Mouse (Mus musculus) T-helper 1 cell (primary cell): ENCODE results near the gene Bckdk.
"Not testable (repeated sequence)": the region's sequence is repeated elsewhere in the genome, so short reads cannot be mapped to it uniquely, and the experiment has no call there.

Experiments used
- in situ Hi-C: fragments of 300-600 bp; cut with MboI, MseI; formaldehyde crosslinking; loops from one replicate; pipeline ENCODE4 v1.15.1; 2025; ENCODE audit warnings: high pct_unique_total_duplicates

The Bckdk gene

GRCm38 (mm10) chr7:127895891-127896290 is 8.0 kb upstream of the Bckdk start:
- in situ Hi-C loops, result not testable (repeated sequence)

GRCm38 (mm10) chr7:127896384-127896783 is 7.5 kb upstream of the Bckdk start:
- in situ Hi-C loops, result no loop called here

GRCm38 (mm10) chr7:127897542-127897941 is 6.3 kb upstream of the Bckdk start:
- in situ Hi-C loops, result no loop called here

DNA sequence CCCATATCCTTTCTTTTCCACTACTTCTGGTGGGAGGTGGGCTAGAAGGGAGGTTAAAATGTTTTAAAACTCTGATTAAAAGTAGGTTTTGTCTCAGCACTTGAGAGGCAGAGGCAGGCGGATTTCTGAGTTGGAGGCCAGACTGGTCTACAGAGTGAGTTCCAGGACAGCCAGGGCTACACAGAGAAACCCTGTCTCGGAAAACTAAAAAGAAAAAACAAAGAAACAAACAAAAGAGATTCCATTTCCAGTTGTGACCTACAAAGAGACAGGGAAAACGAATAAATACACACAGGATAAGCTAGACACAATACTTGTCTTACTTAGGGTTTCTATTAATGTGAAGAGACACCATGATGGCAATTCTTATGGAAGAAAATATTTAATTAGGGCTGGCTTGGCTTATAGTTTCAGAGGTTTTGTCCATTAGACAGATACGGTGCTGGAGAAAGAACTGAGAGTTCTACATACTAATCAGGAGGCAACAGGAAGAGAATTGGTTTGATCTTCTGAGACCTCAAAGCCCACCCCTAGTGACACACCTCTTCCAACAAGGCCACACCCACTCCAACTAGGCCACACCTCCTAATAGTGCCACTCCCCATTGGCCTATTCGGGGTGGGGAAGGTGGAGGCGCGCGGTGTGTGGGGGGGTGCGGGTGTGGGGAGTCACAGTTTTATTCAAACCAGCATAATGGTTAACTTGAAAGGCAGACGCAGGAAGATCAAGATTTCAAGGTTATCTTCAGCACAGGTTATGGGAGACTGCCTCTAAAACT is 5.5 kb upstream of the Bckdk start:
- in situ Hi-C loops, result no loop called here

DNA sequence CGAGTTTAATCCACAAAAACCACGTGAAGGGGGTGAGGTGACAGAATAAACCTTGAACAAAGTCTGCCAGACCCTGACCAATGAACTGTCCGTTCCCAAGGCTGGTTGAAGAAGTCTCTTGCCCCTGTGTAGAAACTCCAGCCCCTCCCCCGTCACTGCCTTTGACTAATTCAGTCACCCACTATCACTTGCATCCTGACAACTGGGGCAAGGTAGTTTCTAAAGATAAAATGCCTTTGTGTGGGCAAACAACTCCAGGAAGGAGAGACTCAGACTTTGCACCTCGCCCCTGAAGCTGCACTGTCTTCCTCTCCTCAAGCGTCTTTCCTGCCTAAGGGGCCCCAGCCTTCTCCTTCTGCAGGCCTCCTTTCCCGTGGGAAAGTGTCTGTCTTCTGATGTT is 3.9 kb upstream of the Bckdk start:
- in situ Hi-C loops, result no loop called here

GRCm38 (mm10) chr7:127901772-127902171 is 2.1 kb upstream of the Bckdk start:
- in situ Hi-C loops, result no loop called here

- in situ Hi-C loops, result no loop called here
Measured at GRCm38 (mm10) chr7:127907939-127908338, 4.1 kb downstream of the Bckdk start.

DNA sequence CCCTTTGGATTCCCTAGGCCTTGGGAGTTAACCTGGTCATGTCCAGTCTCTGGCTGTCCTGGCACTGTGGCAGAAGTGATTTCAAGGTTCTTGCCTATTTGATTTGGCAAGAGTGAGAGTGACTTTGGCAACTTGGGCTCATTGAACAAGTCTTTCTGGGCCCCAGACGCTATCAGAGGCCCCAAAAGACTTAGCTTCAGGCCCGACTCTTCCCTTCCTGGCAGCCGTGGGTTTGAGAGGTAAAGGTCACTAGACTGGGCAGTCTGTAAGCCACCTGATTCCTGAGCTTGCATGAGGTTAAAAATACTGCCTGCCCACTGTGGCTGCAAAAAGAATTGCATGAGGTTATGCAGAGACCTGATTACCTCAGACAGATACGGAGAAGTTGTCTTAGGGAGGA is 4.8 kb downstream of the Bckdk start:
- in situ Hi-C loops, result no loop called here

DNA sequence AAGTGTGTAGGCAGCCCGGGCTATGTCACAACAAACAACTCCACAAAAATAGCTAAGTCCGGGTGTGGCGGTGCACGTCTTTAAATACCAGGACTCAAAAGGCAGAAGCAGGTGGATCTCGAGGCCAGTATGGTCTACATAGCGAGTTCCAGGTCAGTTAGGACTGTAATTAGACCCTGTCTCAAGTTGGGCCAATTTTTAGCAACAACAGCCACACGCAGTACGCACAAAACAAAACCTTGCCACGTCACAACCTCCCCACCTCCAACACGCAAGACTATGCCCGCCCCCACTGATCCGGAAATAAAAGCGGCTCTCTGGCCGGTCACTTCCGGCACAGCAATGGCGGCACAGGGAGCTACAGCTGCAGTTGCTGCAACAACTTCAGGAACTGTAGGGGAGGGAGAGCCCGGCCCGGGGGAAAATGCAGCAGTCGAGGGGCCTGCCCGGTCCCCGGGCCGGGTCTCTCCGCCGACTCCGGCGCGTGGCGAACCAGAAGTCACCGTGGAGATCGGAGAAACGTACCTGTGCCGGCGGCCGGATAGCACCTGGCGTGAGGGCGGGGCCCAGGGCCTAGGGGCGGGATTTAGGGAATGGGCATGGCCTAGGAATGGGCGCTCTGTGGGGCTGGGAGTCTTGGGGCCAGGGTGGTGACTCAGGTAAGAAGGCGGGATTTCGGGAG is 8.4 kb downstream of the Bckdk start, which contains the start of gene Kat8:
Gene Kat8 (plus strand): TSS at position 327 of the 682 bp plus-strand sequence.
- in situ Hi-C loops, result no loop called here

GRCm38 (mm10) chr7:127912938-127913337 is 9.1 kb downstream of the Bckdk start:
- in situ Hi-C loops, result no loop called here

DNA sequence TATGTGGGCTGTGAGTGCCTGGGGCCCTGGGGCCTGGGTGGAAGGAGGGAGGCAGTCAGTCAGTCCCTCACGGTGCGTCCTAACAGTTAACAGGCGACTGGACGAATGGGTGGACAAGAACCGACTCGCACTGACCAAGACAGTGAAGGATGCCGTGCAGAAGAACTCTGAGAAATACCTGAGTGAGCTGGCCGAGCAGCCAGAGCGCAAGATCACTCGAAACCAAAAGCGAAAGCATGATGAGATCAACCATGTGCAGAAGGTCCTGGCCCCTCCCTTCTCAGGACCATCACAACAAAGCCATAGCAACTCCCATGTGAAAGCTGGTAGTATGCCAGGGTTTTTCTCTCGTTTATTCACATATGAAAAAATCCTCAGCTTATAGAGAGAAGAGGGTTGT is 11.4 kb downstream of the Bckdk start:
- in situ Hi-C loops, result no loop called here

DNA sequence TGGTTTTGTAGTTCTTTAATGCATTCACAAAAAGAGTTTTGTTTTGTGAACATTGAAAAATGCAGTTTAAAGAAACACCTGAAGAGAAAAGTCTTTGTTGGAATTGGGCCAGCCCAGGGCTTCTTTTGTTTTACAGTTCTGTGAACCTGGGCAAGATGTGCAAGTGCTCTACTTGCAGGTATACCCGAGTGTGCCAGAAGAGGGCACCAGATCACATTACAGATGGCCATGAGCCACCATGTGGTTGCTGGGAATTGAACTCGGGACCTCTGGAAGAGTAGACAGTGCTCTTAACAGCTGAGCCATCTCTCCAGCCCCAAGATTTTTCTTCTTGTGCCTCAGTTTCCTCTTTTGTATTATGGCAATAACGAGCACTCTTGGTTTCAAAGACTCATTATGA is 14.3 kb downstream of the Bckdk start:
- in situ Hi-C loops, result no loop called here

DNA sequence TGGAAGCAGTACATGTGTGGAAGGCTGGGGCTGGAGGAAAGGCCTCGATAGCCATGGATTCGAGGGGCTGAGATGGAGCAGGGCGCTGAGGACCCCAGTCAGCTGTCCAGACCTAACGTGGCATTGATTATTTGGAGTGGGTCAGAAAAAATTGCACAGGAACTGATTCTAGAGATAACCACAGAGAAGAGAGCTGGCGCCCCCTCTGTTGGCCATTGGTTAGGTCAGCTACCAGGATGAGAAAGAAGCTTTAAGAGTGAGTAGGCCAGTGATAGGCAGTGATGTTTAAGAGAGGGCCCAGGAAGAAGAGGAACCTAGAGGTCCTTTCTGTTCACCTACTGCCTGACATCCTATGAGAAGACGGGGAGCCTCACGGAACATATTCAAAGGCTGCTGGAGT is 15.4 kb downstream of the Bckdk start:
- in situ Hi-C loops, result no loop called here

DNA sequence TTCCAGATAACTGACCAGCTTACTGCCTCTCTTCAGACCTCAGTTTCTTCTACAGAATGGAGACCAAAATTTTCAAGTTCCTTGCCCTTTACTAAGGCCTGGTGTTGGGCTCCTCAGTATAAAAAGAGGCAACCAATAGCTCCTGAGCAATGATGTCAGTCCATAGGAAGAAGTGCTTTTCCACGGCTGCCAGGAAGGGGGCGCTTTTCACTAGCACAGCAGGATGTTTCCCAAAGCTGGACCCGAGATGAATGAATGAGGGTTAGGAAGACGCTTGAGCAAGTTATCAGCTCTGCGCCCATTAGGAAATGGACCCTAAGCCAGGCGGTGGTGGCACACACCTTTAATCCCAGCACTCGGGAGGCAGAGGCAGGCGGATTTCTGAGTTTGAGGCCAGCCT is 17.6 kb downstream of the Bckdk start:
- in situ Hi-C loops, result no loop called here

- in situ Hi-C loops, result no loop called here
Measured at GRCm38 (mm10) chr7:127922451-127923275, 18.8 kb downstream of the Bckdk start.

- in situ Hi-C loops, result no loop called here
Measured at GRCm38 (mm10) chr7:127923714-127924113, 19.8 kb downstream of the Bckdk start.

- in situ Hi-C loops, result no loop called here
Measured at GRCm38 (mm10) chr7:127925252-127925651, 21.4 kb downstream of the Bckdk start.

DNA sequence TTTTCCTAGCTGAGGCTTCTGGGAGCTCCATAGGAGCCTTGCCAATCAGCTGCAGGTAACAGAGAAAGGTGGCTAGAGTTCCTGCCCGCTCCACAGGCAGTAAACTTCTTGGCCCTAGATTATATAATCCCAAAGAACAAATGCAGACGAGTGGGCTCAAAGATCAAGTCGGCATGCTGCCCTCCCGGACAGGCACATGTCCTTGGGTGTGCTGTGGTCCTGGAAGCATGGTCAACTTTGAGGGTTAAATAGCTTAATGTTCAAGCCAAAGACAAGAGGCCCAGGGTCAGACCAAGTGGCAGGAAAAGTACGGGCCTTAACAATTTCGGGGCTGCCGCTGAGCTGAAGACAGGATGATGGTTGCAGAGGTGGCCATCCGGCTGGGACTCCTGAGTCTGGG is 22.2 kb downstream of the Bckdk start:
- in situ Hi-C loops, result no loop called here

DNA sequence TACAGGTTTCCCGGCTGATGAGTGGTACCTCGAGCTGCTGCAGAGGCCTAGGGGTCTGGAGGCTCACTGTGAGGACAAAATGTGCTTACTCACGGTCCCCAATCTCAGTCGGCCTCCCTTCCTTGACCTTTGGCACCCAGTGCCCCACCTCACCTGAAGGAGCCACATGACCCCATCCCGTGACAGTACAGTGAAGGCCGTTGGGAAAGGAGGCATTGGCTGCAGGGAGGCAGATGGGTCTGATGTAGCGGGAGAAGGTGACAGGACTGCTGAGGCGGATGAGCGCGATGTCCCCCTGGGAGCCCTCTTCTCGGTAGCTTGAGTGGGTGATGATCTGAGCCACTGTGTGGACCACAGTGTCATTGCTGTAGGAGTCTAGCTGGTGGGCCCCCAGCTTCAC is 23.0 kb downstream of the Bckdk start:
- in situ Hi-C loops, result no loop called here

- in situ Hi-C loops, result no loop called here
Measured at GRCm38 (mm10) chr7:127927726-127928125, 23.8 kb downstream of the Bckdk start.

GRCm38 (mm10) chr7:127928596-127928995 is 24.7 kb downstream of the Bckdk start:
- in situ Hi-C loops, result no loop called here

DNA sequence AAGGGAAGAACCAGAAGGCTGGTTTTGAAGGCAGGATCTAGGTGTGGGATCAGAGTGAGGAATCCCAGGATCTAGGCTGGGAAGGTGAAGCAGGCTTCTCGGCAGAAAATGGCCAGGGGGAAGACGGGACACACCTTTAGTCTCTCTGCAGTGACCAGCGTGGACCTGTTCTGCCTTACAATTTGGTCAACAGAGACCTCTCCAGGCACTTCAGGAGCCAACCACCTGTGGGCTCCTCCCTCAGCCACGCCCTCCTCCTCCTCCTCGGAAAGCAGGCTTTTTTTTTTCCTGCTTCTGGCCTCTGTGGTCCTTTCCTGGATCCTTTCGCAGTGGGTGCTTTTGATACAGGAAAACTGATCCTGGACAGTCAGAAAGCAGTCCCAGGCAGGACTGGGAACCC is 26.0 kb downstream of the Bckdk start, which contains the start of gene Prss8:
Gene Prss8 (minus strand): TSS at position 182 of the 400 bp plus-strand sequence.
- in situ Hi-C loops, result no loop called here
